Mouse (Mus musculus): ENCODE measurements around the gene Cks1b. TPM values are rescaled to one million over a fixed set of nuclear protein-coding genes. Genes with fewer than 3 reads are reported as not detected.

Cks1b gene
- polyA plus RNA-seq, 1 experiment from 2014 or later = 668 TPM

DNA sequence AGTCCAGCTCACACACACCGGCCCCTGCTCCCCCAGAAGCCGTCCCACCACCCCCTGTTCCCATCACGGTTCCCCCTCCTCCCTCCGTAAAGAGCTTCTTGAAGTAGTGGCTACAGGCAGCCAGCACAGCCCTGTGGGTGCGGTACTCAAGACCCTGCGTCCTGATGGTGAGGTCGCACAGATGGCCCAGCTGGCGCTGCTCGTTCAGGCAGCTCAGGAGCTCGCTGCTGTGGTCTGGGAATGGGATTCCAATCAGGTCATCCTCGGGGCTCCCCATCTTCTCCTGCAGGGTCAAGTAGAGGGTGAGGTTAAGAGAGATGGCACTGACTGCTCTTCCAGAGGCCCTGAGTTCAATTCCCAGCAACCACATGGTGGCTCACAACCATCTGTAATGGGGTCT lies 37.0 kb downstream of the Cks1b start:
- peaks cover 2% of the 10 kb centered on the region; the same call in 1 of the 2 replicates for H3K4me1 ChIP-seq (ENCODE audit: control insufficient read depth, insufficient read depth, low read length)
- H3K36me3 ChIP-seq (replicated peaks; ENCODE audit: control insufficient read depth, insufficient read depth, low read depth, low read length) = no peaks in the 10 kb centered on the region
- H3K27ac ChIP-seq (replicated peaks; ENCODE audit: low read depth, low read length) = no peak overlapping the region
- H3K27me3 ChIP-seq (ENCODE audit: control insufficient read depth, insufficient read depth, low read length) = no peaks in the 10 kb centered on the region
- H3K4me3 ChIP-seq (ENCODE audit: low read depth, low read length) = no peak overlapping the region
- ATAC-seq (replicated peaks; ENCODE audit: insufficient number of reproducible peaks, low FRiP score, low TSS enrichment, low read depth) = no peak
- H3K9me3 ChIP-seq (replicated peaks; ENCODE audit: control insufficient read depth, low read length) = no peaks in the 10 kb centered on the region
- DNase-seq (ENCODE audit: low spot score) = no peak
- H3K9ac ChIP-seq (replicated peaks; ENCODE audit: low read length) = no peak overlapping the region
- H3K4me2 ChIP-seq (ENCODE audit: low read depth, low read length) = no peak overlapping the region
- 89% methylated on average over 11 of the region's 11 CpGs for WGBS

DNA sequence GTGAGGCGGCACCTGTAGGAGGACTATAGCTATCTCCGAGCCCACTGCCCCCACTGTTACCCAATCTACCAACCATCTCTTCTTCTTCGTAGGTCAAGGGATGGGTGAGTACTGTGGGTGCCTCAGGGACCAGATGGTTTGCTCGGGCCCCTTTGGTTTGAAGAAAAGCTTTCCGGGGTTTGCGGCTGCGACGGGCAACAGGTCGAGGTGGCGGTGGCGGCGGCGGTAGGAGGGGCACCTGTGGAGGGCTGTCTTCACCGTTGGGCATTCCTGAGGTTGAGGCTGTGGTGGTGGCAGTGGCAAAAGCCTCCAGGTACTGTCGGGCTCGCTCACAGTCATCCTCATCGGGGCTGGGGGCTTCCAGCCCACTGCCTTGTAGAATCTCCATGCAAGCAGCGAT lies 37.5 kb downstream of the Cks1b start:
- Histone ChIP-seq H3K27ac (replicated peaks; ENCODE audit: low read depth, low read length) (no peak overlapping the region), H3K4me1 (ENCODE audit: control insufficient read depth, insufficient read depth, low read length) (peaks cover 2% of the 10 kb centered on the region; the same call in 1 of the 2 replicates), H3K4me2 (ENCODE audit: low read depth, low read length) (no peak overlapping the region), H3K27me3 (ENCODE audit: control insufficient read depth, insufficient read depth, low read length) (no peaks in the 10 kb centered on the region), H3K36me3 (replicated peaks; ENCODE audit: control insufficient read depth, insufficient read depth, low read depth, low read length) (no peaks in the 10 kb centered on the region), H3K9me3 (replicated peaks; ENCODE audit: control insufficient read depth, low read length) (no peaks in the 10 kb centered on the region), H3K9ac (replicated peaks; ENCODE audit: low read length) (no peak overlapping the region), H3K4me3 (ENCODE audit: low read depth, low read length) (no peak overlapping the region)
- WGBS = 93% methylated on average over 18 of the region's 18 CpGs
- DNase-seq (ENCODE audit: low spot score) = no peak
- ATAC-seq (replicated peaks; ENCODE audit: insufficient number of reproducible peaks, low FRiP score, low TSS enrichment, low read depth) = no peak

DNA sequence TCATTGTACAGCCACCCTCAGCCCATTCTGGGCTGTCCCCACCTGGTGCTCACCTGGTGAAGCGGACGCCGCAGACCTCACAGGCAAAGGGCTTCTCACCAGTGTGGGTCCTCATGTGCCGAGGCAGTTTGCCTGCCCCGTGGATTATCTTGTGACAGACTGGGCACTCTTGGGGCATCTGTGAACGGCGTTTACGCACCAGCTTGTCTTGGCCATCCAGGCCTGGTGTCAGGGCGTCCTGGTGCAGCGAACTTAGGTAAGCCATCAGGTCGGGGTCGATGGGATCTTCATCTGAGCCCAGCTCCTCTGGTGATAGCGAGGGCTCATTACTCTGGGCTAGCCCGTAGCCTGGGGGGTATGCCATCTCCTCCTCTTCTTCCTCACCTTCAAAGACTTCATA lies 37.9 kb downstream of the Cks1b start:
- Histone ChIP-seq H3K36me3 (replicated peaks; ENCODE audit: control insufficient read depth, insufficient read depth, low read depth, low read length) (no peaks in the 10 kb centered on the region), H3K27me3 (ENCODE audit: control insufficient read depth, insufficient read depth, low read length) (no peaks in the 10 kb centered on the region), H3K9ac (replicated peaks; ENCODE audit: low read length) (no peak overlapping the region), H3K4me2 (ENCODE audit: low read depth, low read length) (no peak overlapping the region), H3K9me3 (replicated peaks; ENCODE audit: control insufficient read depth, low read length) (no peaks in the 10 kb centered on the region), H3K4me1 (ENCODE audit: control insufficient read depth, insufficient read depth, low read length) (peaks cover 2% of the 10 kb centered on the region; the same call in 1 of the 2 replicates), H3K4me3 (ENCODE audit: low read depth, low read length) (no peak overlapping the region), H3K27ac (replicated peaks; ENCODE audit: low read depth, low read length) (no peak overlapping the region)
- WGBS = 93% methylated on average over 14 of the region's 14 CpGs
- DNase-seq (ENCODE audit: low spot score) = no peak
- no peak for ATAC-seq (replicated peaks; ENCODE audit: insufficient number of reproducible peaks, low FRiP score, low TSS enrichment, low read depth)

DNA sequence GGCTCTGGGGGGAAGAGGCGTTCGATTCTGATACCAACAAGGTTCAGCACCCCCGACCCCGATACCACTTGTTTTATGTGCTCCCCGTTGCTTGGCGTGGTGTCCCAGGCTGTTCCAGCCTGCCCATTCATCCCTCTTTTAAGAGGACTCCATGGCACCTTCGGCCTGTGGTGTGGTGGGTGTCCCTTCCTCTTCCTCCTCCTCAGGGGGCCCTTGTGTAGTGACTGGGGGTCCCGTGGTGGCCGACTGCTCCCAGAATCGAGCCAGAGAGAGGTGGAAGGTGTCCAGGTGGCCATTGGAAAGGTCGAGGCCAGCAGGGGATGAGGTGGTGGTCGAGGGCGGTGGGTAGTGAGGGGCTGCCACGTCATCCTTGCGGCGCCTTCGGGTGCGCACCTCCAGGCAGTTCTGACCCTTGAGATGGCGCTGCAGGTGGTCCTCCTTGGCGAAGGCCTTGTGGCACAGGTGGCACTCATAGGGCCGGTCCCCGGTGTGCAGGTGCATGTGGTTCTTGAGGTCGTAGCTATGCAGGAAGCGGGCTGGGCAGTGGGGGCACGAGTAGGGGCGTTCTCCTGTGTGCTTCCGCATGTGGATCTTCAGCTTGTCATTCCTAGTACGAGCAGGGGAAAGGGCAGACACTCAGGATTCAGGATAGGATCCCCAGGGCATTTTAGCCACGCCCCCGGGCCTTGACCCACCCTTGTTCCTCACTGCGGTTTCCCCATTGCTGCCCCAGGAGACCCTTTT lies 38.6 kb downstream of the Cks1b start:
- Histone ChIP-seq H3K4me2 (ENCODE audit: low read depth, low read length) (no peak overlapping the region), H3K4me3 (ENCODE audit: low read depth, low read length) (no peak overlapping the region), H3K36me3 (replicated peaks; ENCODE audit: control insufficient read depth, insufficient read depth, low read depth, low read length) (no peaks in the 10 kb centered on the region), H3K27me3 (ENCODE audit: control insufficient read depth, insufficient read depth, low read length) (no peaks in the 10 kb centered on the region), H3K27ac (replicated peaks; ENCODE audit: low read depth, low read length) (no peak overlapping the region), H3K4me1 (ENCODE audit: control insufficient read depth, insufficient read depth, low read length) (peaks cover 2% of the 10 kb centered on the region; the same call in 1 of the 2 replicates), H3K9ac (replicated peaks; ENCODE audit: low read length) (no peak overlapping the region), H3K9me3 (replicated peaks; ENCODE audit: control insufficient read depth, low read length) (no peaks in the 10 kb centered on the region)
- WGBS = 86% methylated on average over 31 of the region's 31 CpGs
- no peak for ATAC-seq (replicated peaks; ENCODE audit: insufficient number of reproducible peaks, low FRiP score, low TSS enrichment, low read depth)
- DNase-seq (ENCODE audit: low spot score) = no peak

DNA sequence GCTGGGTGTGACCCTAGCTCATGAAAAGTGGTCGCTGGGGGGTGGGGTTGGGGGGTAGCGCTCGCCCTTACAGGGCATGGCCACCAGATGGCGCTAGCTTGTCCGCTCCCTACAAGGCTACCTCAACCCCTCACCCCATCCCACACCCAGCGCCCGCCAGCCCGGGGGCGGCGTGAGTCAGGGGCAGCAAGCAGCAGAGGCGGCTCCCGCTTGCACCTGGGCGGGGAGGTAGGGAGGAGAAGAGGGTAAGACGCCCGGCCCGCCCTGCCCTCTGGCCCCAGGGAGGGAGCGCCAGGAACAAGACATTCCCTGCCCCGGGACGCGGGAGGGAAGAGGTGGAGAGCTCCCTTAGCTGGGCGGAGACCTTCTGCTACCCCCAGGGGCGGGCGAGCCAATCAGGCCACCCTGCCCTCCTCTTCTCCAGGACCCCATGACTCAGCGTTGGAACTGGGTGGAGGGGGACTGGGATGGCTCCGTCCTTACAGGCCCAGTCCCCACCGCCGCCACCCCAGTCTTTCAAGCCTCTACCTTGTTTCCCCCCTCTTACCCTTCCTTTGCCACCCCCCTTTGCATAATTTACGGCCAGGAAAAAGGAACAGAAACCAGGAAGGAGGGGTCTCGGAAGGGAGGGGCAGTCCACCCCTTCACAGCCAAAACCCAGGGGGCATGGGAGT lies 39.7 kb downstream of the Cks1b start:
- ATAC-seq (replicated peaks; ENCODE audit: insufficient number of reproducible peaks, low FRiP score, low TSS enrichment, low read depth) (peak; percentile 86), DNase-seq (ENCODE audit: low spot score) (peak; percentile 89)
- Histone ChIP-seq H3K4me3 (ENCODE audit: low read depth, low read length) (peak overlapping the region; percentile 53), H3K9me3 (replicated peaks; ENCODE audit: control insufficient read depth, low read length) (no peaks in the 10 kb centered on the region), H3K9ac (replicated peaks; ENCODE audit: low read length) (peak overlapping the region; percentile 70), H3K27me3 (ENCODE audit: control insufficient read depth, insufficient read depth, low read length) (no peaks in the 10 kb centered on the region), H3K4me2 (ENCODE audit: low read depth, low read length) (peak overlapping the region; percentile 87), H3K36me3 (replicated peaks; ENCODE audit: control insufficient read depth, insufficient read depth, low read depth, low read length) (no peaks in the 10 kb centered on the region), H3K4me1 (ENCODE audit: control insufficient read depth, insufficient read depth, low read length) (peaks cover 2% of the 10 kb centered on the region; the same call in 1 of the 2 replicates), H3K27ac (replicated peaks; ENCODE audit: low read depth, low read length) (0 out of 2 replicates have a peak overlapping the region, but pooled peaks have one; percentile 0)
- WGBS = 1% methylated on average over 25 of the region's 29 CpGs

DNA sequence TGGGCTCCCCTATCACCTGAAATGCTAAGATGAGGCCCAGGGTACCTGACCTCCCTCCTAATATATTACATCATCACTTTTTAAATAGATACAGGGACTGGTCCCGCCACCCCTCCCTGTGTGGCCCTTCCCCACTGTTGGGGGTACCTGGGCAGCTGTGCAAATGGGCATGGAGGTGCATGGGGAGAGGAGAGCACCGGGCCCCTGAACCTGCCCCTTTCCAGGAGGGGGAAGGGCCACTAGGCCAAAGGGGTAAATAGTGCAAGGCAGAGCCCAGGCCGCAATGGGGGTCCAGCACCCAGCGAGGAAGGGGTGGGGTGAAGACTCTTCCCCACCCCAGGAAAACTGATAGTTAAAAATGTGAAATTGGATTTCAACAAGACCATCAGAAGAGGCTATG lies 40.4 kb downstream of the Cks1b start:
- Histone ChIP-seq H3K4me2 (ENCODE audit: low read depth, low read length) (peak overlapping the region; percentile 87; the same call in 1 of the 2 replicates), H3K4me1 (ENCODE audit: control insufficient read depth, insufficient read depth, low read length) (peaks cover 2% of the 10 kb centered on the region; the same call in 1 of the 2 replicates), H3K36me3 (replicated peaks; ENCODE audit: control insufficient read depth, insufficient read depth, low read depth, low read length) (no peaks in the 10 kb centered on the region), H3K27ac (replicated peaks; ENCODE audit: low read depth, low read length) (no peak overlapping the region), H3K27me3 (ENCODE audit: control insufficient read depth, insufficient read depth, low read length) (no peaks in the 10 kb centered on the region), H3K4me3 (ENCODE audit: low read depth, low read length) (no peak overlapping the region), H3K9ac (replicated peaks; ENCODE audit: low read length) (no peak overlapping the region), H3K9me3 (replicated peaks; ENCODE audit: control insufficient read depth, low read length) (no peaks in the 10 kb centered on the region)
- DNase-seq (ENCODE audit: low spot score) = no peak
- 75% methylated on average over 4 of the region's 4 CpGs for WGBS
- peak; percentile 16 for ATAC-seq (replicated peaks; ENCODE audit: insufficient number of reproducible peaks, low FRiP score, low TSS enrichment, low read depth)

DNA sequence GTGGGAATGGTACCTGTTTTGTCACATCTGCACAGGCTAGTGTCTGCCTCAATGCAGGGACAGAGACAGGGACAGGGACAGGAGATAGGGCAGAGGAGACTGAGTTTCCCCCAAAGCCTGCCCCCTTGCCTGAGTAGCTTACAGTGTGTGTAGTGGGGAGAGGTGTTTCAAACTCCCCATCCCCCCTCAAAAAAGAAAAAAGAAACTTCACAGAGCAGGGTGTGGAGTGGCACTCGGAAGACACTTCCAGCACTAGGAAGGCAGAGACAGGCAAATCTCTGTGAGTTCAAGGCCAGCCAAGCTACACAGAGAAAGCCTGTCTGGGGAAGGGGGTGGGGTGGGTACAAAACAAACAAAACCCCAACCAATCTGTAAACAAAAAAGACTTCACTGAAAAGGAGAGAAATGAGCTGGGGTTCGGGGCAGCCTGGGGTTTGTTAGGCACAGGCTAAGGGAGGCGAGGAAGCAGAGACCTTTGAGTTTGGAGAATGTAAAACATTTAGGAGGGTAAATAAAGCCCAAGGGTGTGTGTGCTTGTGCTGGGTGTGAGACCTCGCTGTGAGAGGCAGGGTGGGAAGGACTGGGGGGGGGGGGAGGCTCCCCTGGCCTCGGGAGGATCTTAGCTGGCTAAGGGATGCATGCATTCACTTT lies 44.5 kb downstream of the Cks1b start:
- WGBS = 46% methylated on average over 5 of the region's 5 CpGs
- no peak overlapping the region for H3K27ac ChIP-seq (replicated peaks; ENCODE audit: low read depth, low read length)
- no peak overlapping the region for H3K4me2 ChIP-seq (ENCODE audit: low read depth, low read length)
- DNase-seq (ENCODE audit: low spot score) (no peak), ATAC-seq (replicated peaks; ENCODE audit: insufficient number of reproducible peaks, low FRiP score, low TSS enrichment, low read depth) (no peak)
- no peak overlapping the region for H3K4me3 ChIP-seq (ENCODE audit: low read depth, low read length)
- H3K27me3 ChIP-seq (ENCODE audit: control insufficient read depth, insufficient read depth, low read length) = no peaks in the 10 kb centered on the region
- no peaks in the 10 kb centered on the region for H3K9me3 ChIP-seq (replicated peaks; ENCODE audit: control insufficient read depth, low read length)
- no peaks in the 10 kb centered on the region for H3K36me3 ChIP-seq (replicated peaks; ENCODE audit: control insufficient read depth, insufficient read depth, low read depth, low read length)
- no peak overlapping the region for H3K9ac ChIP-seq (replicated peaks; ENCODE audit: low read length)
- H3K4me1 ChIP-seq (ENCODE audit: control insufficient read depth, insufficient read depth, low read length) = peaks cover under 1% of the 10 kb centered on the region; the same call in 1 of the 2 replicates

DNA sequence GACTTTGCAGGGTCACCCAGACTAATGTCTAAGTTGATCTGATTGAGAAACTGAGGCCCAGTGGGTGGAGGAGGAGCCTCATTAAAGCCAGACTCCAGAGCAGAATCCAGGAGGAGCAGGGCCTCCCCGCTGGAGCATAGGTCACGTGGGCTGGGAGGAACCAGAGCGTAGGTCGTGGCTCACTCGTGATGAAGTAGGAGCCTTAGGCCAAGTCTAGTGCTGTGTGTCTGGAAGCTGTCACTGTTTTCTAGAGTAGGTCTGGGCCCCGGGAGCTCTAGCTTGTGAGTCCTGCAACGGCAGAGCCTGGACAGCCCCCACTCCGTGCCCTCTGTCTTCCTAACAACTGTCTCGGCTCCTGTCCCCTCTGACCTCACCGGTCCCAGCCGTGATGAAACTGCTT lies 50.8 kb downstream of the Cks1b start:
- no peak for ATAC-seq (replicated peaks; ENCODE audit: insufficient number of reproducible peaks, low FRiP score, low TSS enrichment, low read depth)
- 57% methylated on average over 11 of the region's 11 CpGs for WGBS

More for the DNA sequence above, 50.8 kb downstream of the Cks1b start:
- Histone ChIP-seq H3K9me3 (replicated peaks; ENCODE audit: control insufficient read depth, low read length) (no peaks in the 10 kb centered on the region), H3K4me1 (ENCODE audit: control insufficient read depth, insufficient read depth, low read length) (no peaks in the 10 kb centered on the region), H3K9ac (replicated peaks; ENCODE audit: low read length) (no peak overlapping the region), H3K36me3 (replicated peaks; ENCODE audit: control insufficient read depth, insufficient read depth, low read depth, low read length) (no peaks in the 10 kb centered on the region), H3K4me3 (ENCODE audit: low read depth, low read length) (no peak overlapping the region), H3K4me2 (ENCODE audit: low read depth, low read length) (no peak overlapping the region), H3K27me3 (ENCODE audit: control insufficient read depth, insufficient read depth, low read length) (no peaks in the 10 kb centered on the region), H3K27ac (replicated peaks; ENCODE audit: low read depth, low read length) (no peak overlapping the region)
- no peak for DNase-seq (ENCODE audit: low spot score)

Measured in embryonic facial prominence, embryonic 11.5 days (tissue).